Mouse (Mus musculus) heart, postnatal 14 days (tissue): ENCODE results near the gene 1700003F12Rik. TPM values are rescaled to one million over a fixed set of nuclear protein-coding genes. Genes with fewer than 3 reads are reported as not detected.
A peak's percentile ranks its signal among the peaks of the same experiment; 100 is the strongest.

ENCODE experiments used
- DNase-seq, 2 experiments: peaks; one replicate each; pipeline ENCODE4 v3.0.0; 2021 to 2022
- intact Hi-C: fragments of 180-260 bp; cut with DNase I; formaldehyde crosslinking; loops from one replicate; pipeline ENCODE4 v1.15.1; 2025
- total RNA-seq, 2 experiments: library from RNA; stranded (reverse); gene quantifications; 2 replicates each; pipeline ENCODE4 v1.2.3; 2021

1700003F12Rik gene
- total RNA-seq, 2 experiments from 2014 or later = 0.43 TPM; not detected in 1

DNA sequence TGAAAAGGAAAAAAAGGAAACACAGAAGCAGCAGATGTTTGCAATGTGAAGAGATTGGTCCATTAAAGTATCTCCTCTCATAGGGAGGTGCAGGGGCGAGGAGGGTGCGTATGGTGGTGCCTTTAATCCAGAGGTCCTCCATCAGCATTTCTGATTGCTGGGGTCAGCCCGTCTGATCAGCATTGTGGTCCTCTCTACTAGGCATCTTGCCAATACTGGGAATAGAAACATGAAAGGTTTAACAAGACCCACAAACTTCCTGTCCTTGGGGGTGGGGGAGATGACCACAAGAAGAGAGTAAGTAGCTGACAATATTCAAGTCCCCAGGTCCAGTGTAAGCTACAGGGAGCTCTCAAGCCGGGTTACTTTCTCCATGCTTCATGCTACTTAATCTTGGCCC lies 23.8 kb downstream of the 1700003F12Rik start:
- intact Hi-C loops = no loop called here
- DNase-seq = no peak

DNA sequence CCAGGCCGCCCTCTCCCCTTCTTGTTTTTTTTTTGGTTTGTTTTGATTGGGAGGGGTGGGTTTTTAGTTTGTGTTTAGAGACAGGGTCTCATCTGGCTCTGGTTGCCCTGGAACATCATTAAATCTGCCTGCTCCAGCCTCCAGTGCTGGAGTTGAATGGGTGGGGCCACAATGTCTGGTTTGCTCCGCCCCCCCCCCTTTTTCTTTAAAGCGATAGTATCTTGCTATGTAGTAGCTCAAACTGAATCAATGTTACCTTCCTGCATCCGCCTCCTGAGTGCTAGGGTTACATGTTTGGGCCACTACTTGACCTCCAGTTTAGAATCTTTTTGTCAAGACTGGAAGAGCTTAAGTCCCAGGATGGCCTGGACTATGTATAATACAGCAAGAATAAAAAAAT lies 24.4 kb downstream of the 1700003F12Rik start:
- intact Hi-C loops = no loop called here
- no peak for DNase-seq

- DNase-seq = no peak
- intact Hi-C loops = no loop called here
Measured at GRCm38 (mm10) chr2:154571976-154572375, 25.1 kb downstream of the 1700003F12Rik start.

- DNase-seq = no peak
- intact Hi-C loops = no loop called here
Measured at GRCm38 (mm10) chr2:154572996-154573395, 26.1 kb downstream of the 1700003F12Rik start.

DNA sequence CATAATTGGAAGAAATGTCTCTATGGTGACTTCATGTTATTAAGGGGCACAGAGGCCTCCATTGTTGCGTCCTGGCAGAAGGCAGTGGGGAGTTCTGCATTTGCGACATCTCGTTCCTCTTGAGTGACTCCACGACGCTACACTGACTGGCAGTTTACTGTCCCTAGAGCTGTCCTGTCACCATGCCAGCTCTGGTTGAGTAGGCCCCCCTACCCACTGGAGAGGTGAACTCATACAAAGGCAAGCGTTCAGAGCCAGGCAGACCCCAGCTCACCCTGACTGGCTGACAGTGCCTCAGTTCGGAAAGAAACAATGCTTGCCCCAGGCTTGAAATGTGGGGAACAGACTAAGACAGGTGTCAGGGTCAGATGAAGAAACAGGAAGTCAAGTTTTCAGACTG lies 27.4 kb downstream of the 1700003F12Rik start:
- intact Hi-C loops = no loop called here

GRCm38 (mm10) chr2:154576876-154577743 lies 30.2 kb downstream of the 1700003F12Rik start:
- intact Hi-C loops = no loop called here

More for the DNA sequence above, 27.4 kb downstream of the 1700003F12Rik start:
- DNase-seq = no peak

DNA sequence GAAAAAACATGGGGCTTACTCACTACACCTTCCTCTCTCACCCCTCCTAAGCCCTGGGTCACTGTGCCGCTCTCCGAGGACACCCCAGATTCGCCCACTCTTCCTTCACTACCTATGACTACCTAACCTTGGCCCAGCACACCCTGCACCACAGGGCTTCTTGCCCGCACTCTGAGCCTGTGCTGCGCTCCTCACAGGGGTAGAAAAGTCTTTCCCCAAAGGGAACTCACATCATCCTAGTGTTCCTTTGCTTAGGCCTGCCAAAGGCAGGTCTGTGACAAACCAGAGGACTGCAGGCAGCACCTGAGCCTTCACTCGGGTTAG lies 30.8 kb downstream of the 1700003F12Rik start:
- DNase-seq = no peak
- intact Hi-C loops = no loop called here

More at GRCm38 (mm10) chr2:154576876-154577743, 30.2 kb downstream of the 1700003F12Rik start:
- DNase-seq = no peak

DNA sequence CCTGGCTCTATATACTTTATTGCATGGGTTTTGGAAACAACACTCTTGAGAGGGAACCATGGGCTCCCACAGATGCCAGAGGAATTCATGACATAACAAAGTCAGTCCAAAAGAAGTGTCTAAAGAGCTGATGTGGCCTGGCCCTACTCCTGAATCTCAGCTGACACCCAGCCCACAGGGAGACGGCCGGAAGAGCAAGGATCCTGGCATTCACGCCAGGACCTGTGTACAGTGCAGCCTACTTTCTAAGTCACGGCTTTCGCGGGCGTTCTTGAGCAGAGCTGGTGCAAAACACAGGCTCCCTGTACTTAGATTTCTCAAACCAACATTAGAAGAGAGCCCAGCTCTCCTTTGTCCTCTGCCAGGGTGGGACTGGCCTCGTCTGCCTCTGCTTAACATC lies 33.7 kb downstream of the 1700003F12Rik start:
- DNase-seq = peak; percentile 36 to 65
- intact Hi-C loops = no loop called here

DNA sequence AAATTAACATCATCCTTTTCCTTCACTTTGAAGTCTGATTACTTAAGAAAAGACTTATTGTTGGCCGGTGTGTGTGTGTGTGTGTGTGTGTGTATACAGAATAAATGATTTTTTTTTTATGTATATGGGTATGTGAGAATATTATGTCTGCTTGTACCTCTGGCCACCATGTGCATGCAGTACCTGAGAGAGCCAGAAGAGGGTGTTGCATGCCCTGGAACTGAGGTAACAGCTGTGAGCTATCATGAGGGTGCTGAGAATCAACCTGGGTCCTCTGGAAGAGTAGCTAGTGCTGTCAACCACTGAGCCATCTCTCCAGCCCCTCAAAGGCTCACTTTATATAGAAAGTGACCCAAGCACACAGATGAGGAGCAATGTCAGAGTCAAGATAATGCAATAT lies 34.5 kb downstream of the 1700003F12Rik start:
- no peak for DNase-seq
- intact Hi-C loops = no loop called here

DNA sequence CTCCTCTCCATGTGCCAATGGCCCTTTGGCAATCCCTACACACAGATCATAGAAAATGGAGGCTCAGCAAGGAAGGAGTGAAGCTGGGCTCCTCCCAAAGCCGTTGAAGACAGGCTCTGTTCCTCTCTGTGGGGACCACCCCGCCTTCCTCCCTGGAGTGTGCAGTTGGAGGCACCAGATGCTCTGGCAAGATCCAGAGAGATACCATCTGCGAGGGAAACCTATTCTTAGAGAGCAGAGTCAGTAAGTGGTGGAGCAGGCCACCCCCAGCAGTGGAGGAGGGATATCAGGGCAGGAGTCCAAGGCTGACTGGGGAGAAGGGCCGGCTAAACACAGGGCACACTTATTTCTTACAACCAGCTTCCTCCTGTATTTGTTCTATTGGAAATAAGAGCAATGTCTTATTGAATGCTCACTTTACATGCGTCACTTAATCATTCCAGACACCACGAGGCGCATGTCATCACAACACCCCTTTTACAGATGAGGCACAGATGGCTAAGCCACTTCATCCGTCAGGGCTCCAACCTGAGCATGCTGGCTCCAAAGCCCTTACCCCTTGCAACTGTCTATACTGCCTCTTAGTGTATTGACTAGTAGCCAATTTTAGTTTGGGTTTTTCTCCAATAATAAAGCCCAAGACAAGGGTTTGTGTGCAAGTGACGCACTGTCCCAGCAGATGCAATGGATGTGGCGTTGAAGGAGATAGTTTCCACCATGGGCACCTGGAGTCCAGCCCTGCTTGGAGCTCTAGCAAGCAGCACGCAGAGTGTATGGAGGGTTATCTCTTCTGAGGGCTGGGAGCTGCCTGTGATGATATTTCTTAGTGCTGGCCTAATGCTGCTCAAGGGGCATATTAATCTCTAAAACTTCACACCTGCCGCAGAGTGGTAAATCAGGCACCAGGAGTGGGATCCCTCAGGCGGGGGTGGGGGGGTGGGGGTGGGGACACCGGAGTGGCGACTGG lies 37.3 kb downstream of the 1700003F12Rik start:
- intact Hi-C loops = no loop called here
- DNase-seq = no peak

- DNase-seq = no peak
- intact Hi-C loops = no loop called here
Measured at GRCm38 (mm10) chr2:154584931-154585601, 38.2 kb downstream of the 1700003F12Rik start.

GRCm38 (mm10) chr2:154586405-154586804 lies 39.5 kb downstream of the 1700003F12Rik start:
- intact Hi-C loops = no loop called here
- peak in 1 of 2 experiments; percentile 59 for DNase-seq

DNA sequence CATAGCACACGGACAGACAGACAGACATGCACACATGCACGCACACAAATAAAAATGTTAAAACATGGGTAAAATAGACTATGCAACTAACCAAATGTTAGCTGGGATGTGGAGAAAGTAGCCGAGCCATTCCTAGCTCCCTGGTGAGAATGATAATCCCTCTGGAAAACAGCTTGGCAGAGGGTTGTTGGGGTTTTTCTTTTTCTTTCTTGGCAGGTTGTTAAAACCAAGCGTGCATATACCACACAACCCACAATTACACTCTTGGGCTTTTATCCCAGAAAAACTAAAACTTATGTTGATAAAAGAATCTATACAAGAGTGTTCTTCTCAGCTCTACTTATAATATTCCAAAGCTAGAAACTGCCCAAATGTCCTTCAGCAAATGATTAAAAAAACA lies 42.2 kb downstream of the 1700003F12Rik start:
- intact Hi-C loops = no loop called here
- no peak for DNase-seq

DNA sequence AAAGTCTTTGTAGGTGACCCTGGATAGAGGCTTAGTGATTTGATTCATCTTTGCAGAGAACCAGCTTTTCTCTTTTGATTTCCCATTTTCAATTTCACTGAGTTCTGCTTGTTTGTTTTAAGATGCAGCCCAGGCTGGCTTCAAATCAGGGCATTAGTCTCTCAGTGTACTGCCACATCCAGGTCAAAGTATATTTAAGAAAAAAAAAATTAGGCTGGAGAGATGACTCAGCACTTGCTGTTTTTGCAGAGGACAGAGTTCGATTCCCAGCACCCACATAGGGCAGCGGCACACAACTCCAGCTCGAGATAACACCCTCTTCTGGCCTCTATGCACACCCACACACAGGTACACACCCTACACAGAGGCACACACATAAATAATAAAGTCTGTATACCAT lies 44.4 kb downstream of the 1700003F12Rik start:
- no peak for DNase-seq

GRCm38 (mm10) chr2:154593025-154593424 lies 46.1 kb downstream of the 1700003F12Rik start:
- intact Hi-C loops = no loop called here
- DNase-seq = peak; percentile 27 to 46

More for the DNA sequence above, 44.4 kb downstream of the 1700003F12Rik start:
- intact Hi-C loops = no loop called here

DNA sequence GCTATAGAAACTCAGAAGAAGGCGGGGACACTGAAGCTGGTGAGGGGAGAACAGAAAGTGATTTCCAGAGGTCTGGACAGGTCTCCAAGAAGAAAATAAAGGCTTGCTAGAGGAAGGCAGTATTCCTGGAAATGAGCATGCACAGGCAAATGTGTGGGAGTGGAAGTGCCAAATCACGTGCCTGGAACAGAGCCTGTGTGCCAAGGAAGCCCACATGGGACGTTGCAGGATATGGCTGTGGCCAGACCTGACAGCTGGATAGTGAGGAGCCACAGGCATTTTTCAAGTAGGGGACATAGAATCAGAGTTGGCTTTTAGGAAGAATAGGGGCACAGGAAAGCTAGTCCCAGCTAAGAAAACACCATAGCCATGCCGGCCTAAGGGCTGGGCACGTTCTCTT lies 48.9 kb downstream of the 1700003F12Rik start:
- DNase-seq = no peak

DNA sequence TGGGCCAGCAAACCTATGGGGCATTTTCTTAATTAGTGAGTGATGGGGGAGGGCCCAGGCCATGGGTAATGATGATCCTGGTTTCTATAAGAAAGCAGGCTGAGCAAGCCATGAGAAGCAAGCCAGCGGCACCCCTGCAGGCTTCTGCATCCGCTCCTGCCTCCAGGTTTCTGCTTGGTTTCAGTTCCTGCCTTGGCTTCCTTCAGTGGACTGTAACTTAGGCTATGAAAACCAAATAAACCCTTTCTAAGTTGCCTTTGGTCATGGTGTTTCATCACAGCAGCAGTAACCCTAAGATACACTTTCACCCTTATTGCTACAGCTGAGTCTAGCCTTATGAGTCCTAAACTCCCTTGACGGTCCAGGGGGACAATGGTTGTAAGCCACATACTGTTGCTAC lies 50.5 kb downstream of the 1700003F12Rik start:
- DNase-seq = no peak
- intact Hi-C loops = no loop called here

More for the DNA sequence above, 48.9 kb downstream of the 1700003F12Rik start:
- intact Hi-C loops = loop anchor here (1.0 kb wide), 1 partner anchor 14 kb away; no protein-coding TSS in a partner anchor
